In the genomic region with DNA sequence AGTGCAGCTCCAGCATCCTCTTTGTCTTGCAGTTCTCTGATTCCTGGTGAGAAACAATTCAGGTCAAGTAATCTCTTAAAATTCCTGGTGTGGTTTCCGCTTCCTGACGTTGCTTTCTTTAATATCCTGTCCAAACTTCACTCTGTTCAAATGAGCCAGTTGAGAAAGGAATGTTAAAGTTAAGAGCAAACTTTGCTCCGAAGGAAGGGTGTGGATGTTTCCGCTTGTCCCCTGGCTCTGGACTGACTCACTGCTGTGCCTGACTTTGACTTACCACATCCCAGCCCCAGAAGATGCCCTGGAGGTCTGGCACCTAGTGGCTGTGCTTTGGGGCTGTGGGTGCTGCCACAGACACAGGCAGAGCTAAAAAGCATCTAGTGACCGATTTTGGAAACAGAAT, we compare ENCODE assay signal across 15 mouse cellular contexts. TPM values are rescaled to one million over a fixed set of nuclear protein-coding genes. Genes with fewer than 3 reads are reported as not detected.
DNase-seq lines count a peak whose midpoint lies in the region; ATAC-seq and TF ChIP-seq lines count a peak whose summit lies in the region.
"Had no signal": no experiment of that assay in that cellular context is flagged by ENCODE, and none has a peak within 500 bp of the region (broad histone marks: within the 10 kb centered on the region; RNA-seq: fewer than 3 reads in every experiment).

No protein-coding gene starts in this region.

- peak overlapping the region; percentile 39 for H3ac ChIP-seq in C2C12 (ENCODE audit: control insufficient read depth, insufficient read length, low read depth)

- no peak overlapping the region for H3K4me3 ChIP-seq in heart, postnatal 0 days (ENCODE audit: low read depth, low read length)
- peak overlapping the region; percentile 32 for H3K4me3 ChIP-seq in C2C12 (ENCODE audit: insufficient read depth, poor library complexity, severe bottlenecking)
- H3K4me3 ChIP-seq: embryonic facial prominence, embryonic 12.5 days had no signal

- peak; percentile 76 for DNase-seq in heart, postnatal 0 days (ENCODE audit: low spot score)
- no peak for DNase-seq in heart, adult 9 months (ENCODE audit: low spot score in 2 of 2)
- peak; percentile 62 for DNase-seq in Muller cell, postnatal 12 days (ENCODE audit: inconsistent ontology term)
- peak; percentile 18 for DNase-seq in lung, postnatal 25 days (ENCODE audit: low spot score)
- DNase-seq in thymus, postnatal 4 days = no peak
- no peak for DNase-seq in layer of hippocampus, adult 8-10 months (ENCODE audit: low spot score in 2 of 2)
- DNase-seq: adrenal gland, postnatal 36 days; cerebellum, postnatal 36 days; kidney, adult 18-20 months; liver; spleen, adult 18-20 months had no signal

- peaks cover 5% of the 10 kb centered on the region for H3K79me3 ChIP-seq in C2C12 (ENCODE audit: low read depth)

- no peaks in the 10 kb centered on the region for H3K27me3 ChIP-seq in heart, postnatal 0 days (ENCODE audit: control insufficient read depth, insufficient read depth, low read length)
- H3K27me3 ChIP-seq in C2C12 (ENCODE audit: control insufficient read depth, insufficient read depth, insufficient read length) = no peaks in the 10 kb centered on the region

- ATAC-seq in heart, postnatal 0 days (ENCODE audit: insufficient read depth, low read depth) = peak; percentile 78; the same call in 1 of the 2 replicates
- ATAC-seq: activated CD4-positive, CD25-positive, alpha-beta regulatory T cell, adult 4 months; hindbrain, embryonic 16.5 days had no signal

- 30% methylated on average over 5 of the region's 5 CpGs for WGBS in heart, postnatal 0 days

- H3K4me1 ChIP-seq in heart, postnatal 0 days (ENCODE audit: control insufficient read depth, insufficient read depth) = no peaks in the 10 kb centered on the region

- H3K36me3 ChIP-seq in heart, postnatal 0 days (replicated peaks; ENCODE audit: control insufficient read depth, insufficient read depth, low read length) = no peaks in the 10 kb centered on the region
- H3K36me3 ChIP-seq in C2C12 (ENCODE audit: control insufficient read depth, insufficient read depth) = no peaks in the 10 kb centered on the region
- H3K36me3 ChIP-seq: embryonic facial prominence, embryonic 12.5 days had no signal

- no peak for TF ChIP-seq EP300 in heart, postnatal 0 days (IDR thresholded peaks at IDR 0.05; ENCODE audit: low read depth)

- no peaks in the 10 kb centered on the region for H3K9me3 ChIP-seq in heart, postnatal 0 days (replicated peaks; ENCODE audit: control insufficient read depth, low read length)
- H3K9me3 ChIP-seq: embryonic facial prominence, embryonic 12.5 days had no signal

- no peaks in the 10 kb centered on the region for H3K79me2 ChIP-seq in C2C12 (ENCODE audit: control insufficient read depth, insufficient read depth)

- no peak overlapping the region for H3K9ac ChIP-seq in heart, postnatal 0 days (replicated peaks; ENCODE audit: low read depth, low read length)
- H3K9ac ChIP-seq: embryonic facial prominence, embryonic 12.5 days had no signal

- H3K27ac ChIP-seq in heart, postnatal 0 days (ENCODE audit: low read depth) = peak overlapping the region; percentile 38; the same call in 1 of the 2 replicates
- H3K27ac ChIP-seq: embryonic facial prominence, embryonic 12.5 days had no signal

- no peak for TF ChIP-seq CTCF in heart, postnatal 0 days (IDR thresholded peaks at IDR 0.05; ENCODE audit: low read depth)
- TF ChIP-seq CTCF in C2C12 (IDR thresholded peaks at IDR 0.05; ENCODE audit: control insufficient read depth, insufficient read depth, insufficient read length) = no peak

- H3K4me2 ChIP-seq in heart, postnatal 0 days (ENCODE audit: low read depth, low read length) = no peak overlapping the region
- H3K4me2 ChIP-seq: embryonic facial prominence, embryonic 12.5 days had no signal

TF ChIP-seq in C2C12, 6 proteins besides CTCF, POLR2A, EP300 and RAD21:
- no peak for TF ChIP-seq MYOG (IDR thresholded peaks at IDR 0.05; ENCODE audit: control insufficient read depth, extremely low read depth, insufficient read length)
- no peak for TF ChIP-seq MYOD1 (IDR thresholded peaks at IDR 0.05; ENCODE audit: control insufficient read depth, insufficient read length, low read depth)
- TF ChIP-seq FOSL1 (IDR thresholded peaks at IDR 0.05; ENCODE audit: insufficient read depth, low read length, poor library complexity, severe bottlenecking) = no peak
- TF ChIP-seq MAX (IDR thresholded peaks at IDR 0.05) = no peak
- no peak for TF ChIP-seq CEBPB (IDR thresholded peaks at IDR 0.05; ENCODE audit: low read depth)
- no peak for TF ChIP-seq USF1 (IDR thresholded peaks at IDR 0.05; ENCODE audit: low read depth)

RNA-seq across cellular contexts. Expression of a gene that starts 8.9 kb away (rescaled TPM):
- 54.8 and 77.9 TPM in 2 replicates for total RNA-seq in heart, postnatal 0 days (2014; rRNA removed; ENCODE audit: low replicate concordance)
- polyA plus RNA-seq in heart, postnatal 0 days (2015; fragmentation: Nextera tagmentation; extraction: Ambion mirVana) = 20.4 and 22.8 TPM in 2 replicates
- polyA plus RNA-seq in C2C12 (2012; fragmentation: generic; extraction: Trizol) = 4.7 TPM
- 100 to 1,000 TPM in 2 of 4 experiments, 10 to 100 TPM in 2; 87.2 to 113 (median 96.0) TPM for total RNA-seq in layer of hippocampus, adult 8-10 months (2022)

RNA-seq across cellular contexts. Expression of a gene that starts 36.1 kb away (rescaled TPM):
- total RNA-seq in heart, postnatal 0 days (2014; rRNA removed; ENCODE audit: low replicate concordance) = 5.8 and 5.9 TPM in 2 replicates
- polyA plus RNA-seq in heart, postnatal 0 days (2015; fragmentation: Nextera tagmentation; extraction: Ambion mirVana) = 3.0 and 3.5 TPM in 2 replicates
- polyA plus RNA-seq in C2C12 (2012; fragmentation: generic; extraction: Trizol) = 28.2 TPM
- under 1 TPM in 2 of 4 experiments, not detected in 2; 0.09 to 0.45 TPM for total RNA-seq in layer of hippocampus, adult 8-10 months (2022)

Comparison
In these comparisons a context has a peak if more than half of its experiments do, and no peak if none do; other contexts are left out.
1. DNase-seq: peak in heart, postnatal 0 days (single experiment), Muller cell, postnatal 12 days (single experiment) and lung, postnatal 25 days (single experiment); none in heart, adult 9 months (0 of 2), thymus, postnatal 4 days (single experiment) and layer of hippocampus, adult 8-10 months (0 of 2).